Mouse (Mus musculus) limb, embryonic 14.5 days (tissue): ENCODE measurements around the gene Nav2. TPM values are rescaled to one million over a fixed set of nuclear protein-coding genes. Genes with fewer than 3 reads are reported as not detected.
A peak's percentile ranks its signal among the peaks of the same experiment; 100 is the strongest.

ENCODE experiments used
- ATAC-seq: fragments of 200-750 bp; cut with Nextera tagmentation; 2 replicates; pipeline ENCODE4 v1.8.0; 2017; ENCODE audit warnings: low read depth, moderate number of reproducible peaks, moderate TSS enrichment; ENCODE audit not compliant: low FRiP score
- DNase-seq: peaks from one replicate; pipeline ENCODE4 v3.0.0-alpha.2; 2015; ENCODE audit warnings: low spot score
- H3K27ac ChIP-seq: fragments of 300-500 bp; sonication (generic); replicated peaks from 2 replicates; pipeline ENCODE4 v1.5.1; 2014; ENCODE audit warnings: low read depth, mild to moderate bottlenecking, low read length, moderate library complexity, mixed read lengths
- H3K27me3 ChIP-seq: fragments of 300-500 bp; sonication (generic); 2 replicates; pipeline ENCODE4 v1.6.1; 2014; ENCODE audit warnings: low read length, mixed read lengths; ENCODE audit not compliant: control insufficient read depth, insufficient read depth
- H3K36me3 ChIP-seq: fragments of 300-500 bp; sonication (generic); 2 replicates; pipeline ENCODE4 v1.6.1; 2014; ENCODE audit warnings: mild to moderate bottlenecking, low read length, moderate library complexity, mixed read lengths; ENCODE audit not compliant: control insufficient read depth, insufficient read depth
- H3K4me1 ChIP-seq: fragments of 300-500 bp; sonication (generic); 2 replicates; pipeline ENCODE4 v1.6.1; 2014; ENCODE audit warnings: antibody characterized with exemption, low read length, mixed read lengths; ENCODE audit not compliant: control insufficient read depth, insufficient read depth
- H3K4me2 ChIP-seq: fragments of 300-500 bp; sonication (generic); replicated peaks from 2 replicates; pipeline ENCODE4 v1.6.1; 2014; ENCODE audit warnings: low read depth, mild to moderate bottlenecking, low read length, moderate library complexity; ENCODE audit not compliant: severe bottlenecking
- H3K4me3 ChIP-seq: fragments of 300-500 bp; sonication (generic); replicated peaks from 2 replicates; pipeline ENCODE4 v1.5.1; 2014; ENCODE audit warnings: low read length
- H3K9ac ChIP-seq: fragments of 300-500 bp; sonication (generic); 2 replicates; pipeline ENCODE4 v1.6.1; 2014; ENCODE audit warnings: mild to moderate bottlenecking, low read depth, low read length, moderate library complexity; ENCODE audit not compliant: severe bottlenecking
- H3K9me3 ChIP-seq: fragments of 300-500 bp; sonication (generic); 2 replicates; pipeline ENCODE4 v1.6.1; 2016; ENCODE audit warnings: low read length; ENCODE audit not compliant: control insufficient read depth
- POLR2A ChIP-seq: fragments of 200-500 bp; IDR thresholded peaks from 2 replicates; pipeline ENCODE4 v1.8.0; 2012; ENCODE audit warnings: inconsistent platforms, mild to moderate bottlenecking, moderate library complexity, borderline replicate concordance; ENCODE audit not compliant: insufficient read depth, insufficient read length; ENCODE audit errors: extremely low read depth
- WGBS: fragments of 180-500 bp; shearing (Covaris S2); extraction: QIAGEN DNeasy Blood & Tissue Kit; methylation state at CpG from one replicate; pipeline ENCODE4 v1.1.7; 2014; 5-methylcytosine and 5-hydroxymethylcytosine counted together
- polyA plus RNA-seq, 2 experiments: library from polyadenylated mRNA; depleted of rRNA in 1 of 2; stranded (reverse) in 1 of 2; unstranded in 1 of 2; fragments of >200 nt; fragmentation: Nextera tagmentation in 1 of 2; extraction: Ambion mirVana in 1 of 2; gene quantifications; 2 replicates each; pipeline versions ENCODE4 v1.2.1 to v1.2.3; 2012 to 2014

Gene Nav2
- polyA plus RNA-seq, 2 experiments: 15.8 to 16.8 TPM

GRCm38 (mm10) chr7:49343752-49344484 is 435.4 kb downstream of the Nav2 start:
- no peaks in the 10 kb centered on the region for H3K27me3 ChIP-seq
- no peak overlapping the region for H3K9ac ChIP-seq
- WGBS: 59% methylated on average over 4 of the region's 4 CpGs
- H3K36me3 ChIP-seq: no peaks in the 10 kb centered on the region
- no peak overlapping the region; the same call in 1 of the 2 replicates for H3K4me2 ChIP-seq
- no peak for DNase-seq
- peaks cover 21% of the 10 kb centered on the region for H3K4me1 ChIP-seq
- 0 out of 2 replicates have a peak, but pooled peaks have one; percentile 20 for ATAC-seq
- H3K9me3 ChIP-seq: no peaks in the 10 kb centered on the region
- no peak overlapping the region; the same call in 1 of the 2 replicates for H3K4me3 ChIP-seq
- H3K27ac ChIP-seq: no peak overlapping the region
- no peak for TF ChIP-seq POLR2A

- no peak overlapping the region for H3K4me2 ChIP-seq
- no peak overlapping the region for H3K4me3 ChIP-seq
- no peak overlapping the region for H3K9ac ChIP-seq
- 50% methylated on average over 16 of the region's 16 CpGs for WGBS
- TF ChIP-seq POLR2A: no peak
- peaks cover 21% of the 10 kb centered on the region for H3K4me1 ChIP-seq
- no peaks in the 10 kb centered on the region for H3K27me3 ChIP-seq
- no peak overlapping the region for H3K27ac ChIP-seq
- no peaks in the 10 kb centered on the region for H3K9me3 ChIP-seq
- no peaks in the 10 kb centered on the region for H3K36me3 ChIP-seq
- DNase-seq (no peak), ATAC-seq (no peak)
These were observed 439.1 kb downstream of the Nav2 start for GRCm38 (mm10) chr7:49347338-49348272.

- no peak for DNase-seq
- H3K4me2 ChIP-seq: no peak overlapping the region
- TF ChIP-seq POLR2A: no peak
- 29% methylated on average over 2 of the region's 2 CpGs for WGBS
- H3K9me3 ChIP-seq: no peaks in the 10 kb centered on the region
- H3K4me3 ChIP-seq: no peak overlapping the region
- peaks cover 10% of the 10 kb centered on the region; the same call in 1 of the 2 replicates for H3K4me1 ChIP-seq
- no peak for ATAC-seq
- H3K36me3 ChIP-seq: no peaks in the 10 kb centered on the region
- no peaks in the 10 kb centered on the region for H3K27me3 ChIP-seq
- no peak overlapping the region for H3K9ac ChIP-seq
- no peak overlapping the region for H3K27ac ChIP-seq
These were observed 440.1 kb downstream of the Nav2 start for GRCm38 (mm10) chr7:49348636-49349035.

- no peak for DNase-seq
- H3K4me2 ChIP-seq: no peak overlapping the region
- no peak overlapping the region for H3K27ac ChIP-seq
- 79% methylated on average over 8 of the region's 8 CpGs for WGBS
- no peak overlapping the region for H3K4me3 ChIP-seq
- no peak for ATAC-seq
- H3K9me3 ChIP-seq: no peaks in the 10 kb centered on the region
- H3K9ac ChIP-seq: no peak overlapping the region
- peaks cover 13% of the 10 kb centered on the region; the same call in 1 of the 2 replicates for H3K4me1 ChIP-seq
- no peak for TF ChIP-seq POLR2A
- no peaks in the 10 kb centered on the region for H3K36me3 ChIP-seq
- no peaks in the 10 kb centered on the region for H3K27me3 ChIP-seq
These were observed 441.9 kb downstream of the Nav2 start for GRCm38 (mm10) chr7:49350321-49351007.

GRCm38 (mm10) chr7:49351596-49352258 is 443.2 kb downstream of the Nav2 start:
- Histone ChIP-seq H3K9me3 (no peaks in the 10 kb centered on the region), H3K36me3 (no peaks in the 10 kb centered on the region), H3K27me3 (no peaks in the 10 kb centered on the region), H3K4me3 (no peak overlapping the region), H3K4me2 (no peak overlapping the region), H3K27ac (no peak overlapping the region), H3K4me1 (peaks cover 13% of the 10 kb centered on the region; the same call in 1 of the 2 replicates), H3K9ac (no peak overlapping the region)
- 50% methylated on average over 11 of the region's 11 CpGs for WGBS
- DNase-seq (no peak), ATAC-seq (peak; percentile 23; the same call in 1 of the 2 replicates)
- TF ChIP-seq POLR2A: no peak
